Mouse (Mus musculus): Measurements from ENCODE around the gene Spryd3.

Spryd3 gene

GRCm38 (mm10) chr15:102147674-102148402 is 11.8 kb upstream of the Spryd3 start:
- no peak for DNase-seq (ENCODE audit: low spot score in 2 of 2)

GRCm38 (mm10) chr15:102146882-102147281 is 10.8 kb upstream of the Spryd3 start:
- DNase-seq (ENCODE audit: low spot score in 2 of 2): no peak

- no peak for DNase-seq (ENCODE audit: low spot score in 2 of 2)
Measured at GRCm38 (mm10) chr15:102146089-102146488, 10.1 kb upstream of the Spryd3 start.

- DNase-seq (ENCODE audit: low spot score in 2 of 2): no peak
Measured at GRCm38 (mm10) chr15:102145330-102145729, 9.3 kb upstream of the Spryd3 start.

GRCm38 (mm10) chr15:102144726-102145125 is 8.7 kb upstream of the Spryd3 start:
- DNase-seq (ENCODE audit: low spot score in 2 of 2): no peak

- DNase-seq (ENCODE audit: low spot score in 2 of 2): no peak
Measured at GRCm38 (mm10) chr15:102144274-102144711, 8.3 kb upstream of the Spryd3 start, which contains the start of gene Igfbp6. TSS of gene Igfbp6 (plus strand) at chr15:102144362.

GRCm38 (mm10) chr15:102142914-102143912 is 7.2 kb upstream of the Spryd3 start:
- no peak for DNase-seq (ENCODE audit: low spot score in 2 of 2)

GRCm38 (mm10) chr15:102141120-102141519 is 5.1 kb upstream of the Spryd3 start:
- DNase-seq (ENCODE audit: low spot score in 2 of 2): no peak

- no peak for DNase-seq (ENCODE audit: low spot score in 2 of 2)
Measured at GRCm38 (mm10) chr15:102135522-102136128, 409 bp downstream of the Spryd3 start.

- DNase-seq (ENCODE audit: low spot score in 2 of 2): no peak
Measured at GRCm38 (mm10) chr15:102134709-102135108, 1.3 kb downstream of the Spryd3 start.

- DNase-seq (ENCODE audit: low spot score in 2 of 2): no peak
Measured at GRCm38 (mm10) chr15:102133314-102133713, 2.7 kb downstream of the Spryd3 start.

GRCm38 (mm10) chr15:102126303-102126702 is 9.7 kb downstream of the Spryd3 start:
- DNase-seq (ENCODE audit: low spot score in 2 of 2): no peak

GRCm38 (mm10) chr15:102120530-102120929 is 15.5 kb downstream of the Spryd3 start:
- no peak for DNase-seq (ENCODE audit: low spot score in 2 of 2)

GRCm38 (mm10) chr15:102119831-102120170 is 16.2 kb downstream of the Spryd3 start:
- no peak for DNase-seq (ENCODE audit: low spot score in 2 of 2)

- no peak for DNase-seq (ENCODE audit: low spot score in 2 of 2)
Measured at GRCm38 (mm10) chr15:102119121-102119830, 16.8 kb downstream of the Spryd3 start.

- no peak for DNase-seq (ENCODE audit: low spot score in 2 of 2)
Measured at GRCm38 (mm10) chr15:102118591-102118990, 17.4 kb downstream of the Spryd3 start.

- DNase-seq (ENCODE audit: low spot score in 2 of 2): no peak
Measured at GRCm38 (mm10) chr15:102117461-102118443, 18.3 kb downstream of the Spryd3 start.

- DNase-seq (ENCODE audit: low spot score in 2 of 2): no peak
Measured at GRCm38 (mm10) chr15:102116753-102117415, 19.1 kb downstream of the Spryd3 start.

- no peak for DNase-seq (ENCODE audit: low spot score in 2 of 2)
Measured at GRCm38 (mm10) chr15:102115731-102116231, 20.3 kb downstream of the Spryd3 start.

Data from spleen, postnatal 4 days (tissue).